Mouse (Mus musculus) midbrain, embryonic 12.5 days (tissue): Measurements from ENCODE around the gene Ssh3. TPM values are rescaled to one million over a fixed set of nuclear protein-coding genes. Genes with fewer than 3 reads are reported as not detected.

Experiments used
- ATAC-seq: fragments of 200-750 bp; cut with Nextera tagmentation; 2 replicates; pipeline ENCODE4 v1.8.0; 2017; ENCODE audit warnings: low read depth, moderate TSS enrichment, moderate library complexity; ENCODE audit not compliant: low FRiP score
- H3K27ac ChIP-seq: fragments of 300-500 bp; sonication (generic); replicated peaks from 2 replicates; pipeline ENCODE4 v1.5.1; 2016; ENCODE audit warnings: mild to moderate bottlenecking
- H3K27me3 ChIP-seq: fragments of 300-500 bp; sonication (generic); 2 replicates; pipeline ENCODE4 v1.6.1; 2016; ENCODE audit warnings: mild to moderate bottlenecking
- H3K36me3 ChIP-seq: fragments of 300-500 bp; sonication (generic); 2 replicates; pipeline ENCODE4 v1.6.1; 2016
- H3K4me1 ChIP-seq: fragments of 300-500 bp; sonication (generic); 2 replicates; pipeline ENCODE4 v1.6.1; 2016
- H3K4me2 ChIP-seq: fragments of 300-500 bp; sonication (generic); replicated peaks from 2 replicates; pipeline ENCODE4 v1.6.1; 2016; ENCODE audit warnings: mild to moderate bottlenecking, moderate library complexity
- H3K4me3 ChIP-seq: fragments of 300-500 bp; sonication (generic); 2 replicates; pipeline ENCODE4 v1.5.1; 2016; ENCODE audit warnings: mild to moderate bottlenecking
- H3K9ac ChIP-seq: fragments of 300-500 bp; sonication (generic); replicated peaks from 2 replicates; pipeline ENCODE4 v1.6.1; 2016; ENCODE audit warnings: mild to moderate bottlenecking, moderate library complexity
- H3K9me3 ChIP-seq: fragments of 300-500 bp; sonication (generic); 2 replicates; pipeline ENCODE4 v1.6.1; 2016; ENCODE audit warnings: mild to moderate bottlenecking
- WGBS: fragments of 180-500 bp; shearing (Covaris S2); methylation state at CpG from one replicate; pipeline ENCODE4 v1.1.7; 2016; 5-methylcytosine and 5-hydroxymethylcytosine counted together
- polyA plus RNA-seq: library from polyadenylated mRNA; unstranded; fragments of >200 nt; fragmentation: Nextera tagmentation; extraction: Ambion mirVana; gene quantifications from 2 replicates; pipeline ENCODE4 v1.2.1, GENCODE M21; 2016

The Ssh3 gene
- polyA plus RNA-seq, 1 experiment from 2014 or later, result 7.5 TPM

GRCm38 (mm10) chr19:4291161-4291560, 22.2 kb upstream of the Ssh3 start:
- ATAC-seq, result no peak
- H3K4me3 ChIP-seq, result no peak overlapping the region
- no peaks in the 10 kb centered on the region for H3K9me3 ChIP-seq

GRCm38 (mm10) chr19:4290749-4291148, 21.8 kb upstream of the Ssh3 start:
- no peak overlapping the region for H3K4me2 ChIP-seq
- no peak overlapping the region for H3K9ac ChIP-seq
- no peak overlapping the region for H3K4me3 ChIP-seq
- WGBS, result 80% methylated on average over 15 of the region's 15 CpGs
- H3K9me3 ChIP-seq, result no peaks in the 10 kb centered on the region
- peaks cover 81% of the 10 kb centered on the region for H3K36me3 ChIP-seq
- no peak for ATAC-seq
- H3K4me1 ChIP-seq, result no peaks in the 10 kb centered on the region
- H3K27ac ChIP-seq, result no peak overlapping the region
- no peaks in the 10 kb centered on the region for H3K27me3 ChIP-seq

More at GRCm38 (mm10) chr19:4291161-4291560, 22.2 kb upstream of the Ssh3 start:
- Histone ChIP-seq H3K9ac (no peak overlapping the region; the same call in 1 of the 2 replicates), H3K27me3 (no peaks in the 10 kb centered on the region), H3K4me1 (no peaks in the 10 kb centered on the region), H3K36me3 (peaks cover 77% of the 10 kb centered on the region), H3K4me2 (no peak overlapping the region), H3K27ac (no peak overlapping the region)
- WGBS, result 92% methylated on average over 11 of the region's 11 CpGs

- peaks cover 18% of the 10 kb centered on the region; the same call in 1 of the 2 replicates for H3K27me3 ChIP-seq
- H3K4me2 ChIP-seq, result peak overlapping the region; percentile 78
- 0 out of 2 replicates have a peak overlapping the region, but pooled peaks have one; percentile 20 for H3K27ac ChIP-seq
- no peaks in the 10 kb centered on the region for H3K9me3 ChIP-seq
- H3K9ac ChIP-seq, result peak overlapping the region; percentile 71; the same call in 1 of the 2 replicates
- peaks cover 15% of the 10 kb centered on the region for H3K4me1 ChIP-seq
- 54% methylated on average over 7 of the region's 7 CpGs for WGBS
- peaks cover 49% of the 10 kb centered on the region for H3K36me3 ChIP-seq
- H3K4me3 ChIP-seq, result peak overlapping the region; percentile 70
- ATAC-seq, result no peak
Observed at GRCm38 (mm10) chr19:4283653-4284052, 14.7 kb upstream of the Ssh3 start.

- under 1% methylated on average over 47 of the region's 50 CpGs for WGBS
- H3K9ac ChIP-seq, result peak within 1 kb of the TSS; percentile 71
- peak within 1 kb of the TSS; percentile 70 for H3K4me3 ChIP-seq
- H3K4me1 ChIP-seq, result peaks cover 15% of the 10 kb centered on the region
- peak within 1 kb of the TSS; percentile 78 for H3K4me2 ChIP-seq
- H3K27me3 ChIP-seq, result peaks cover 18% of the 10 kb centered on the region; the same call in 1 of the 2 replicates
- H3K36me3 ChIP-seq, result peaks cover 43% of the 10 kb centered on the region
- peak; percentile 96 for ATAC-seq
- no peaks in the 10 kb centered on the region for H3K9me3 ChIP-seq
- peak within 1 kb of the TSS; percentile 42; the same call in 1 of the 2 replicates for H3K27ac ChIP-seq
Observed at GRCm38 (mm10) chr19:4282898-4283553, 14.0 kb upstream of the Ssh3 start, which contains the start of gene Ankrd13d. TSS of gene Ankrd13d (minus strand) at chr19:4283137.

- Histone ChIP-seq H3K27me3 (peaks cover 18% of the 10 kb centered on the region; the same call in 1 of the 2 replicates), H3K4me3 (no peak overlapping the region), H3K27ac (no peak overlapping the region), H3K36me3 (peaks cover 17% of the 10 kb centered on the region), H3K9ac (no peak overlapping the region), H3K4me1 (peaks cover 15% of the 10 kb centered on the region), H3K9me3 (0 out of 2 replicates have a peak, but pooled peaks cover 6% of the 10 kb centered on the region), H3K4me2 (no peak overlapping the region)
- 93% methylated on average over 9 of the region's 9 CpGs for WGBS
- ATAC-seq, result no peak
Observed at GRCm38 (mm10) chr19:4280425-4280824, 11.4 kb upstream of the Ssh3 start.

GRCm38 (mm10) chr19:4279487-4279886, 10.5 kb upstream of the Ssh3 start:
- no peak for ATAC-seq
- no peak overlapping the region for H3K4me3 ChIP-seq
- H3K36me3 ChIP-seq, result peaks cover 13% of the 10 kb centered on the region
- 97% methylated on average over 1 of the region's 1 CpGs for WGBS
- peaks cover 15% of the 10 kb centered on the region for H3K4me1 ChIP-seq
- 0 out of 2 replicates have a peak, but pooled peaks cover 6% of the 10 kb centered on the region for H3K9me3 ChIP-seq
- H3K4me2 ChIP-seq, result no peak overlapping the region
- no peak overlapping the region for H3K9ac ChIP-seq
- peaks cover 18% of the 10 kb centered on the region; the same call in 1 of the 2 replicates for H3K27me3 ChIP-seq
- no peak overlapping the region for H3K27ac ChIP-seq

- no peak overlapping the region for H3K27ac ChIP-seq
- no peak overlapping the region for H3K4me3 ChIP-seq
- H3K4me1 ChIP-seq, result peaks cover 11% of the 10 kb centered on the region
- no peak overlapping the region for H3K4me2 ChIP-seq
- ATAC-seq, result no peak
- H3K27me3 ChIP-seq, result peaks cover 46% of the 10 kb centered on the region
- 0 out of 2 replicates have a peak, but pooled peaks cover 3% of the 10 kb centered on the region for H3K9me3 ChIP-seq
- WGBS, result 91% methylated on average over 11 of the region's 11 CpGs
- no peak overlapping the region for H3K9ac ChIP-seq
- H3K36me3 ChIP-seq, result peaks cover 7% of the 10 kb centered on the region
Observed at GRCm38 (mm10) chr19:4270972-4271371, 2.0 kb upstream of the Ssh3 start.

GRCm38 (mm10) chr19:4270187-4270586, 1.2 kb upstream of the Ssh3 start:
- 78% methylated on average over 6 of the region's 6 CpGs for WGBS

GRCm38 (mm10) chr19:4265956-4266355, 3.0 kb downstream of the Ssh3 start:
- H3K4me3 ChIP-seq, result no peak overlapping the region
- peaks cover 11% of the 10 kb centered on the region for H3K4me1 ChIP-seq
- H3K27ac ChIP-seq, result no peak overlapping the region
- peaks cover 47% of the 10 kb centered on the region for H3K27me3 ChIP-seq
- no peak overlapping the region for H3K4me2 ChIP-seq
- H3K9me3 ChIP-seq, result no peaks in the 10 kb centered on the region
- WGBS, result 62% methylated on average over 4 of the region's 4 CpGs
- no peaks in the 10 kb centered on the region for H3K36me3 ChIP-seq
- H3K9ac ChIP-seq, result no peak overlapping the region
- ATAC-seq, result no peak

More at GRCm38 (mm10) chr19:4270187-4270586, 1.2 kb upstream of the Ssh3 start:
- Histone ChIP-seq H3K27ac (no peak overlapping the region), H3K9me3 (no peaks in the 10 kb centered on the region), H3K27me3 (peaks cover 49% of the 10 kb centered on the region), H3K4me3 (no peak overlapping the region), H3K4me2 (no peak overlapping the region), H3K36me3 (peaks cover 7% of the 10 kb centered on the region), H3K9ac (no peak overlapping the region), H3K4me1 (peaks cover 11% of the 10 kb centered on the region)
- ATAC-seq, result no peak

- no peak overlapping the region for H3K4me3 ChIP-seq
- no peak overlapping the region for H3K27ac ChIP-seq
- no peak overlapping the region for H3K4me2 ChIP-seq
- peaks cover 10% of the 10 kb centered on the region for H3K4me1 ChIP-seq
- no peaks in the 10 kb centered on the region for H3K36me3 ChIP-seq
- ATAC-seq, result no peak
- peaks cover 30% of the 10 kb centered on the region for H3K27me3 ChIP-seq
- whole genome bisulfite sequencing, result 93% methylated on average over 6 of the region's 6 CpGs
- H3K9ac ChIP-seq, result no peak overlapping the region
- H3K9me3 ChIP-seq, result no peaks in the 10 kb centered on the region
Observed at GRCm38 (mm10) chr19:4264171-4264780, 4.7 kb downstream of the Ssh3 start.

- Histone ChIP-seq H3K9me3 (no peaks in the 10 kb centered on the region), H3K36me3 (no peaks in the 10 kb centered on the region), H3K4me3 (no peak overlapping the region), H3K4me1 (peaks cover 4% of the 10 kb centered on the region), H3K4me2 (no peak overlapping the region), H3K27me3 (peaks cover 24% of the 10 kb centered on the region), H3K27ac (no peak overlapping the region), H3K9ac (no peak overlapping the region)
- WGBS, result 74% methylated on average over 14 of the region's 14 CpGs
- no peak for ATAC-seq
Observed at GRCm38 (mm10) chr19:4263702-4264101, 5.3 kb downstream of the Ssh3 start.

GRCm38 (mm10) chr19:4262756-4263155, 6.2 kb downstream of the Ssh3 start:
- Histone ChIP-seq H3K9ac (no peak overlapping the region), H3K27me3 (peaks cover 15% of the 10 kb centered on the region), H3K36me3 (no peaks in the 10 kb centered on the region), H3K27ac (no peak overlapping the region), H3K4me1 (0 out of 2 replicates have a peak, but pooled peaks cover 3% of the 10 kb centered on the region), H3K9me3 (no peaks in the 10 kb centered on the region), H3K4me3 (no peak overlapping the region), H3K4me2 (no peak overlapping the region)
- ATAC-seq, result no peak
- 87% methylated on average over 6 of the region's 6 CpGs for WGBS
